In the genomic region with DNA sequence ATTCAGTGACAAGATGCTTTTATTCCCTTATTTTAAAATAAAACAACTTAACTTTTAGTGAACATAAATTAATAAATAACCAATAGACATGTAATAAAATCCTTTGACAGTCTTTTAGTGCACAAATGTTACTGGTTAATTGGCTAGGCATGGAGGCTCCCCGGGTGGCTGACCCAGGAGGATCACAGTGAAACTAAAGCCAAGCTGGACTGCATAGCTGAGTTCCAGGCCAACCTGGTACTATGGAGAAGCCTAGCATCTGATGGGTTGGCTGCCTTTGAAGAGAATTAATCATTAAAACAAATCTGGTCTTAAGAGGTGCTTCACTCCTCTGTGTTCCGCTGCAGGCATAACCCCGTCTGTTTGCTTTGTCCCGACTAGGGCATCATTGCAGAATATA, we compare ENCODE assay signal across 30 mouse cellular contexts. TPM values are rescaled to one million over a fixed set of nuclear protein-coding genes. Genes with fewer than 3 reads are reported as not detected.
DNase-seq lines count a peak whose midpoint lies in the region; ATAC-seq lines count a peak whose summit lies in the region.
"Had no signal": no experiment of that assay in that cellular context is flagged by ENCODE, and none has a peak within 500 bp of the region (broad histone marks: within the 10 kb centered on the region; RNA-seq: fewer than 3 reads in every experiment).

No protein-coding gene starts in this region.

- H3K36me3 ChIP-seq in kidney, embryonic 15.5 days: no peaks in the 10 kb centered on the region
- H3K36me3 ChIP-seq in midbrain, embryonic 11.5 days (ENCODE audit: control insufficient read depth, insufficient read depth, low read length): no peaks in the 10 kb centered on the region
- peaks cover 8% of the 10 kb centered on the region for H3K36me3 ChIP-seq in midbrain, embryonic 16.5 days (ENCODE audit: control insufficient read depth, insufficient read depth, low read length)
- H3K36me3 ChIP-seq: embryonic facial prominence, embryonic 13.5 days; G1E; heart, embryonic 12.5 days; heart, embryonic 15.5 days had no signal

- WGBS in kidney, embryonic 15.5 days: 68% methylated on average over 4 of the region's 4 CpGs
- WGBS in midbrain, embryonic 11.5 days: 87% methylated on average over 4 of the region's 4 CpGs
- WGBS in midbrain, embryonic 16.5 days: 88% methylated on average over 4 of the region's 4 CpGs

- H3K27ac ChIP-seq in kidney, embryonic 15.5 days: no peak overlapping the region
- no peak overlapping the region for H3K27ac ChIP-seq in midbrain, embryonic 11.5 days (ENCODE audit: low read depth, low read length)
- no peak overlapping the region for H3K27ac ChIP-seq in midbrain, embryonic 16.5 days (ENCODE audit: low read length)
- H3K27ac ChIP-seq: embryonic facial prominence, embryonic 10.5 days; embryonic facial prominence, embryonic 13.5 days; forebrain, embryonic 12.5 days; forebrain, embryonic 15.5 days; heart, embryonic 15.5 days; hindbrain, embryonic 10.5 days; hindbrain, embryonic 13.5 days had no signal

- H3K9me3 ChIP-seq in kidney, embryonic 15.5 days (replicated peaks): no peaks in the 10 kb centered on the region
- H3K9me3 ChIP-seq in midbrain, embryonic 11.5 days (ENCODE audit: control insufficient read depth, low read length): no peaks in the 10 kb centered on the region
- H3K9me3 ChIP-seq in midbrain, embryonic 16.5 days (replicated peaks; ENCODE audit: control insufficient read depth, low read length, poor library complexity, severe bottlenecking): no peaks in the 10 kb centered on the region
- H3K9me3 ChIP-seq: embryonic facial prominence, embryonic 10.5 days; embryonic facial prominence, embryonic 13.5 days; forebrain, embryonic 12.5 days; forebrain, embryonic 15.5 days; G1E; heart, embryonic 12.5 days; heart, embryonic 15.5 days; hindbrain, embryonic 10.5 days; hindbrain, embryonic 13.5 days had no signal

- 0 out of 2 replicates have a peak, but pooled peaks have one; percentile 62 for ATAC-seq in kidney, embryonic 15.5 days (replicated peaks; ENCODE audit: low FRiP score)
- ATAC-seq in midbrain, embryonic 11.5 days (ENCODE audit: low FRiP score): no peak
- no peak for ATAC-seq in midbrain, embryonic 16.5 days
- ATAC-seq: forebrain, embryonic 15.5 days; hindbrain, embryonic 16.5 days; Patski had no signal

- H3K4me1 ChIP-seq in kidney, embryonic 15.5 days: no peaks in the 10 kb centered on the region
- H3K4me1 ChIP-seq in midbrain, embryonic 11.5 days (ENCODE audit: control insufficient read depth, insufficient read depth, low read length): no peaks in the 10 kb centered on the region
- H3K4me1 ChIP-seq in midbrain, embryonic 16.5 days (ENCODE audit: control insufficient read depth, insufficient read depth, low read length): no peaks in the 10 kb centered on the region
- H3K4me1 ChIP-seq: embryonic facial prominence, embryonic 10.5 days; embryonic facial prominence, embryonic 13.5 days; forebrain, embryonic 12.5 days; forebrain, embryonic 15.5 days; heart, embryonic 12.5 days; heart, embryonic 15.5 days; hindbrain, embryonic 10.5 days; hindbrain, embryonic 13.5 days had no signal

- H3K4me3 ChIP-seq in kidney, embryonic 15.5 days (replicated peaks): no peak overlapping the region
- no peak overlapping the region for H3K4me3 ChIP-seq in midbrain, embryonic 11.5 days (ENCODE audit: low read depth, low read length)
- no peak overlapping the region for H3K4me3 ChIP-seq in midbrain, embryonic 16.5 days (ENCODE audit: low read depth, low read length)
- H3K4me3 ChIP-seq: embryonic facial prominence, embryonic 10.5 days; embryonic facial prominence, embryonic 13.5 days; erythroblast, embryonic 14.5 days; forebrain, embryonic 12.5 days; forebrain, embryonic 15.5 days; heart, embryonic 12.5 days; heart, embryonic 15.5 days; hindbrain, embryonic 10.5 days; hindbrain, embryonic 13.5 days had no signal

- DNase-seq in cerebellum, postnatal 25 days: peak; percentile 27 to 50
- DNase-seq in cerebellum, adult 11 months: no peak
- DNase-seq in kidney, postnatal 14 days: no peak
- peak; percentile 17 for DNase-seq in midbrain, embryonic 11.5 days (ENCODE audit: low spot score, missing footprints)
- DNase-seq: adrenal gland, postnatal 10 days; adrenal gland, postnatal 36 days; B cell, adult 2 months; cerebellum, adult 11-12 months; cerebellum, adult 9-11 months; cerebellum, postnatal 36 days; embryo, embryonic 11 days; gastrocnemius, postnatal 25 days; heart, adult 18-20 months; heart, postnatal 10 days; heart, postnatal 36 days had no signal

- H3K27me3 ChIP-seq in kidney, embryonic 15.5 days: no peaks in the 10 kb centered on the region
- no peaks in the 10 kb centered on the region for H3K27me3 ChIP-seq in midbrain, embryonic 11.5 days (ENCODE audit: control insufficient read depth, insufficient read depth, low read length)
- no peaks in the 10 kb centered on the region for H3K27me3 ChIP-seq in midbrain, embryonic 16.5 days (ENCODE audit: control insufficient read depth, insufficient read depth, low read depth, low read length)
- H3K27me3 ChIP-seq: CH12.LX; embryonic facial prominence, embryonic 13.5 days; forebrain, embryonic 12.5 days; forebrain, embryonic 15.5 days; heart, embryonic 12.5 days; heart, embryonic 15.5 days; hindbrain, embryonic 13.5 days; Patski had no signal

- H3K9ac ChIP-seq in kidney, embryonic 15.5 days: no peak overlapping the region
- H3K9ac ChIP-seq in midbrain, embryonic 11.5 days (ENCODE audit: low read length): no peak overlapping the region
- no peak overlapping the region for H3K9ac ChIP-seq in midbrain, embryonic 16.5 days (ENCODE audit: low read depth, low read length)
- H3K9ac ChIP-seq: embryonic facial prominence, embryonic 13.5 days; forebrain, embryonic 12.5 days; forebrain, embryonic 15.5 days; heart, embryonic 12.5 days; heart, embryonic 15.5 days; hindbrain, embryonic 13.5 days had no signal

- H3K4me2 ChIP-seq in kidney, embryonic 15.5 days: no peak overlapping the region
- H3K4me2 ChIP-seq in midbrain, embryonic 11.5 days: no peak overlapping the region
- H3K4me2 ChIP-seq in midbrain, embryonic 16.5 days (ENCODE audit: low read length): no peak overlapping the region
- H3K4me2 ChIP-seq: embryonic facial prominence, embryonic 13.5 days; forebrain, embryonic 12.5 days; forebrain, embryonic 15.5 days; heart, embryonic 12.5 days; heart, embryonic 15.5 days; hindbrain, embryonic 13.5 days had no signal

RNA-seq across cellular contexts. Expression of a gene that starts 57.1 kb away (rescaled TPM):
- polyA plus RNA-seq in kidney, embryonic 15.5 days (2015; fragmentation: Nextera tagmentation; extraction: Ambion mirVana): not detected in 2 replicates
- polyA plus RNA-seq in midbrain, embryonic 11.5 days (2014; fragmentation: Nextera tagmentation; extraction: Ambion mirVana): 0.08 TPM in 1 of 2 replicates, not detected in the other
- 0.18 TPM in 1 of 2 replicates, not detected in the other for polyA plus RNA-seq in midbrain, embryonic 16.5 days (2015; fragmentation: Nextera tagmentation; extraction: Ambion mirVana)
- polyA plus RNA-seq: embryonic facial prominence, embryonic 13.5 days; erythroblast, embryonic 14.5 days; forebrain, embryonic 12.5 days; G1E; heart, embryonic 12.5 days; heart, embryonic 15.5 days; hindbrain, embryonic 10.5 days; Patski had no signal

Comparison
In these comparisons a context has a peak if more than half of its experiments do, and no peak if none do; other contexts are left out.
1. DNase-seq: peak in cerebellum, postnatal 25 days (2 of 2) and midbrain, embryonic 11.5 days (single experiment); none in cerebellum, adult 11 months (single experiment) and kidney, postnatal 14 days (single experiment).